Mouse (Mus musculus) liver, postnatal 0 days (tissue): ENCODE results near the gene Gm9821. TPM values are rescaled to one million over a fixed set of nuclear protein-coding genes. Genes with fewer than 3 reads are reported as not detected.
A peak's percentile ranks its signal among the peaks of the same experiment; 100 is the strongest.

ENCODE experiments used
- ATAC-seq: fragments of 200-750 bp; cut with Nextera tagmentation; 2 replicates; pipeline ENCODE4 v1.8.0; 2017; ENCODE audit warnings: mild to moderate bottlenecking, moderate library complexity
- DNase-seq: peaks from one replicate; pipeline ENCODE4 v3.0.0-alpha.2; 2016
- H3K27ac ChIP-seq: fragments of 300-500 bp; sonication (generic); 2 replicates; pipeline ENCODE4 v1.5.1; 2014; ENCODE audit warnings: antibody characterized with exemption, moderate library complexity, mild to moderate bottlenecking, low read depth
- H3K27me3 ChIP-seq: fragments of 300-500 bp; sonication (generic); 2 replicates; pipeline ENCODE4 v1.6.1; 2014; ENCODE audit warnings: low read length, control low read depth, mixed read lengths; ENCODE audit not compliant: insufficient read depth
- H3K36me3 ChIP-seq: fragments of 300-500 bp; sonication (generic); replicated peaks from 2 replicates; pipeline ENCODE4 v1.6.1; 2014; ENCODE audit warnings: mild to moderate bottlenecking, control low read depth, low read length, moderate library complexity, mixed read lengths; ENCODE audit not compliant: insufficient read depth
- H3K4me1 ChIP-seq: fragments of 300-500 bp; sonication (generic); 2 replicates; pipeline ENCODE4 v1.6.1; 2014; ENCODE audit warnings: antibody characterized with exemption, mild to moderate bottlenecking, control low read depth; ENCODE audit not compliant: insufficient read depth
- H3K4me2 ChIP-seq: fragments of 300-500 bp; sonication (generic); 2 replicates; pipeline ENCODE4 v1.6.1; 2014; ENCODE audit warnings: low read depth, mild to moderate bottlenecking, low read length, moderate library complexity, mixed read lengths
- H3K4me3 ChIP-seq: fragments of 300-500 bp; sonication (generic); 2 replicates; pipeline ENCODE4 v1.5.1; 2014; ENCODE audit warnings: low read depth, low read length
- H3K9ac ChIP-seq: fragments of 300-500 bp; sonication (generic); replicated peaks from 2 replicates; pipeline ENCODE4 v1.6.1; 2014; ENCODE audit warnings: mild to moderate bottlenecking, moderate library complexity
- H3K9me3 ChIP-seq: fragments of 300-500 bp; sonication (generic); 2 replicates; pipeline ENCODE4 v1.6.1; 2016; ENCODE audit warnings: mild to moderate bottlenecking, control low read depth, low read length, mixed read lengths
- CTCF ChIP-seq: sonication (generic); IDR thresholded peaks from 2 replicates; pipeline ENCODE4 v1.5.1; 2016; ENCODE audit warnings: antibody characterized with exemption, low read depth
- EP300 ChIP-seq: IDR thresholded peaks from 2 replicates; pipeline ENCODE4 v1.6.1; 2016; ENCODE audit warnings: antibody characterized with exemption, low read depth, mild to moderate bottlenecking
- WGBS: fragments of 180-500 bp; shearing (Covaris S2); extraction: QIAGEN DNeasy Blood & Tissue Kit; methylation state at CpG from one replicate; pipeline ENCODE4 v1.1.7; 2014; ENCODE audit not compliant: insufficient replicate concordance; 5-methylcytosine and 5-hydroxymethylcytosine counted together
- microRNA-seq: library from miRNA; unstranded; fragments of <30 nt; microRNA quantifications from one replicate; pipeline ENCODE4, GENCODE M21; 2016
- polyA plus RNA-seq: library from polyadenylated mRNA; unstranded; fragments of >200 nt; fragmentation: Nextera tagmentation; extraction: Ambion mirVana; gene quantifications from 2 replicates; pipeline ENCODE4 v1.2.1, GENCODE M21; 2015

The Gm9821 gene
- polyA plus RNA-seq, 1 experiment from 2014 or later = 0.20 TPM

- Histone ChIP-seq H3K4me2 (peak overlapping the region; percentile 65), H3K27me3 (no peaks in the 10 kb centered on the region), H3K9me3 (0 out of 2 replicates have a peak, but pooled peaks cover 3% of the 10 kb centered on the region), H3K36me3 (no peaks in the 10 kb centered on the region), H3K4me3 (peak overlapping the region; percentile 29), H3K9ac (no peak overlapping the region), H3K27ac (peak overlapping the region; percentile 77), H3K4me1 (peaks cover 12% of the 10 kb centered on the region)
- TF ChIP-seq CTCF (no peak), EP300 (no peak)
- peak; percentile 2; the same call in 1 of the 2 replicates for ATAC-seq
- no peak for DNase-seq
- WGBS = 36% methylated on average over 9 of the region's 9 CpGs
Measured at GRCm38 (mm10) chr2:91984906-91985525, 39.5 kb downstream of the Gm9821 start.

GRCm38 (mm10) chr2:91986071-91986470, 40.6 kb downstream of the Gm9821 start:
- no peak overlapping the region for H3K27ac ChIP-seq
- ATAC-seq (no peak), DNase-seq (peak; percentile 28)
- 0 out of 2 replicates have a peak, but pooled peaks cover 3% of the 10 kb centered on the region for H3K9me3 ChIP-seq
- 8% methylated on average over 5 of the region's 5 CpGs for WGBS
- no peak overlapping the region; the same call in 1 of the 2 replicates for H3K4me2 ChIP-seq
- H3K4me1 ChIP-seq = peaks cover 12% of the 10 kb centered on the region
- no peak overlapping the region for H3K4me3 ChIP-seq
- H3K27me3 ChIP-seq = no peaks in the 10 kb centered on the region
- no peaks in the 10 kb centered on the region for H3K36me3 ChIP-seq
- TF ChIP-seq EP300 (no peak), CTCF (peak; percentile 66)
- no peak overlapping the region for H3K9ac ChIP-seq

GRCm38 (mm10) chr2:91987542-91987941, 42.0 kb downstream of the Gm9821 start:
- no peaks in the 10 kb centered on the region for H3K27me3 ChIP-seq
- H3K9me3 ChIP-seq = 0 out of 2 replicates have a peak, but pooled peaks cover 3% of the 10 kb centered on the region
- H3K27ac ChIP-seq = no peak overlapping the region
- peak; percentile 32; the same call in 1 of the 2 replicates for ATAC-seq
- 2% methylated on average over 3 of the region's 3 CpGs for WGBS
- no peak overlapping the region for H3K9ac ChIP-seq
- H3K4me3 ChIP-seq = no peak overlapping the region
- peaks cover 12% of the 10 kb centered on the region for H3K4me1 ChIP-seq
- no peak overlapping the region for H3K4me2 ChIP-seq
- DNase-seq = peak; percentile 87
- H3K36me3 ChIP-seq = no peaks in the 10 kb centered on the region
- peak; percentile 90 for TF ChIP-seq CTCF
- TF ChIP-seq EP300 = no peak

GRCm38 (mm10) chr2:91989750-91990149, 44.2 kb downstream of the Gm9821 start:
- TF ChIP-seq EP300 (no peak), CTCF (peak; percentile 59)
- H3K9me3 ChIP-seq = 0 out of 2 replicates have a peak, but pooled peaks cover 3% of the 10 kb centered on the region
- H3K4me1 ChIP-seq = peaks cover 7% of the 10 kb centered on the region; the same call in 1 of the 2 replicates
- no peaks in the 10 kb centered on the region for H3K36me3 ChIP-seq
- ATAC-seq (no peak), DNase-seq (no peak)
- 0 out of 2 replicates have a peak, but pooled peaks cover 2% of the 10 kb centered on the region for H3K27me3 ChIP-seq
- H3K4me3 ChIP-seq = no peak overlapping the region
- H3K9ac ChIP-seq = no peak overlapping the region
- H3K27ac ChIP-seq = no peak overlapping the region
- no peak overlapping the region for H3K4me2 ChIP-seq

GRCm38 (mm10) chr2:91993409-91993808, 47.9 kb downstream of the Gm9821 start:
- H3K9me3 ChIP-seq = 0 out of 2 replicates have a peak, but pooled peaks cover 3% of the 10 kb centered on the region
- H3K27me3 ChIP-seq = 0 out of 2 replicates have a peak, but pooled peaks cover 3% of the 10 kb centered on the region
- no peak overlapping the region for H3K9ac ChIP-seq
- no peaks in the 10 kb centered on the region for H3K36me3 ChIP-seq
- TF ChIP-seq EP300 (no peak), CTCF (no peak)
- H3K27ac ChIP-seq = no peak overlapping the region
- ATAC-seq (no peak), DNase-seq (no peak)
- WGBS = 77% methylated on average over 3 of the region's 3 CpGs
- no peak overlapping the region for H3K4me3 ChIP-seq
- no peak overlapping the region for H3K4me2 ChIP-seq
- H3K4me1 ChIP-seq = peaks cover 2% of the 10 kb centered on the region; the same call in 1 of the 2 replicates

GRCm38 (mm10) chr2:91996006-91996405, 50.5 kb downstream of the Gm9821 start:
- DNase-seq = no peak
- WGBS = 56% methylated on average over 5 of the region's 5 CpGs
- Histone ChIP-seq H3K4me2 (no peak overlapping the region), H3K27me3 (0 out of 2 replicates have a peak, but pooled peaks cover 5% of the 10 kb centered on the region), H3K4me3 (no peak overlapping the region), H3K27ac (no peak overlapping the region), H3K4me1 (peaks cover 2% of the 10 kb centered on the region; the same call in 1 of the 2 replicates), H3K36me3 (no peaks in the 10 kb centered on the region), H3K9me3 (no peaks in the 10 kb centered on the region), H3K9ac (no peak overlapping the region)
- TF ChIP-seq CTCF = no peak
- no peak for TF ChIP-seq EP300
- ATAC-seq = 0 out of 2 replicates have a peak, but pooled peaks have one; percentile 23

Small RNA genes lying within 50 kb of the gene (microRNA-seq; reads per million reads assigned to microRNA genes)
- not detected for gene Mir6999

Other genes starting within 250 kb of the Gm9821 start
- gene Atg13, start 235.1 kb upstream of the Gm9821 start, polyA plus RNA-seq = 8.6 and 9.0 TPM in 2 replicates
- gene Harbi1, start 234.9 kb upstream of the Gm9821 start, polyA plus RNA-seq = 7.7 and 8.0 TPM in 2 replicates
- gene Ambra1, start 215.6 kb upstream of the Gm9821 start, polyA plus RNA-seq = 3.2 and 3.5 TPM in 2 replicates
- gene Chrm4, start 18.5 kb upstream of the Gm9821 start, polyA plus RNA-seq = not detected in 2 replicates
- 5.0 and 6.8 TPM in 2 replicates for gene Mdk, start 13.4 kb upstream of the Gm9821 start, polyA plus RNA-seq
- gene Dgkz, start 30.2 kb downstream of the Gm9821 start, polyA plus RNA-seq = 13.9 and 15.9 TPM in 2 replicates
- gene Creb3l1, start 78.8 kb downstream of the Gm9821 start, polyA plus RNA-seq = 0.63 TPM in 2 replicates
- gene Phf21a, start 147.4 kb downstream of the Gm9821 start, polyA plus RNA-seq = 2.7 TPM in 2 replicates